Mouse (Mus musculus): ENCODE measurements at regions not wholly inside any gene's neighbourhood (a gene's known extent, or its start where the extent isn't known, plus 50 kb on each side); places are given as distances from the start of the nearest gene placed in this dataset.

GRCm38 (mm10) chr6:143595486-143595885, 428.5 kb downstream of the Etnk1 start:
- Histone ChIP-seq H3K9me3 (ENCODE audit: control insufficient read depth) (no peaks in the 10 kb centered on the region), H3K4me3 (ENCODE audit: low read depth, low read length) (no peak overlapping the region), H3K36me3 (ENCODE audit: control insufficient read depth, insufficient read depth) (no peaks in the 10 kb centered on the region), H3K27ac (ENCODE audit: low read depth, low read length) (no peak overlapping the region), H3K4me1 (replicated peaks; ENCODE audit: control insufficient read depth, insufficient read depth, low read length) (no peaks in the 10 kb centered on the region), H3K9ac (ENCODE audit: low read depth, low read length) (no peak overlapping the region), H3K27me3 (replicated peaks; ENCODE audit: control insufficient read depth, insufficient read depth, low read length) (no peaks in the 10 kb centered on the region), H3K4me2 (replicated peaks; ENCODE audit: low read depth) (no peak overlapping the region)
- ATAC-seq: no peak
- no peak for TF ChIP-seq CTCF (IDR thresholded peaks at IDR 0.05; ENCODE audit: low read depth)
- 67% methylated on average over 2 of the region's 2 CpGs for WGBS

GRCm38 (mm10) chr6:143597414-143597813, 430.4 kb downstream of the Etnk1 start:
- H3K9ac ChIP-seq (ENCODE audit: low read depth, low read length): no peak overlapping the region
- TF ChIP-seq CTCF (IDR thresholded peaks at IDR 0.05; ENCODE audit: low read depth): no peak
- WGBS: 80% methylated on average over 3 of the region's 3 CpGs
- H3K27me3 ChIP-seq (replicated peaks; ENCODE audit: control insufficient read depth, insufficient read depth, low read length): no peaks in the 10 kb centered on the region
- no peaks in the 10 kb centered on the region for H3K4me1 ChIP-seq (replicated peaks; ENCODE audit: control insufficient read depth, insufficient read depth, low read length)
- no peak overlapping the region for H3K4me2 ChIP-seq (replicated peaks; ENCODE audit: low read depth)
- no peaks in the 10 kb centered on the region for H3K36me3 ChIP-seq (ENCODE audit: control insufficient read depth, insufficient read depth)
- no peak overlapping the region for H3K27ac ChIP-seq (ENCODE audit: low read depth, low read length)
- H3K4me3 ChIP-seq (ENCODE audit: low read depth, low read length): no peak overlapping the region
- ATAC-seq: no peak
- no peaks in the 10 kb centered on the region for H3K9me3 ChIP-seq (ENCODE audit: control insufficient read depth)

- H3K4me3 ChIP-seq (ENCODE audit: low read depth, low read length): no peak overlapping the region
- H3K27ac ChIP-seq (ENCODE audit: low read depth, low read length): no peak overlapping the region
- ATAC-seq: no peak
- no peak for TF ChIP-seq CTCF (IDR thresholded peaks at IDR 0.05; ENCODE audit: low read depth)
- H3K4me1 ChIP-seq (replicated peaks; ENCODE audit: control insufficient read depth, insufficient read depth, low read length): no peaks in the 10 kb centered on the region
- H3K27me3 ChIP-seq (replicated peaks; ENCODE audit: control insufficient read depth, insufficient read depth, low read length): no peaks in the 10 kb centered on the region
- no peaks in the 10 kb centered on the region for H3K9me3 ChIP-seq (ENCODE audit: control insufficient read depth)
- no peak overlapping the region for H3K9ac ChIP-seq (ENCODE audit: low read depth, low read length)
- H3K4me2 ChIP-seq (replicated peaks; ENCODE audit: low read depth): no peak overlapping the region
- 39% methylated on average over 4 of the region's 4 CpGs for WGBS
- no peaks in the 10 kb centered on the region for H3K36me3 ChIP-seq (ENCODE audit: control insufficient read depth, insufficient read depth)
Observed at GRCm38 (mm10) chr6:143598916-143599315, 431.9 kb downstream of the Etnk1 start.

GRCm38 (mm10) chr6:143609100-143609499, 442.1 kb downstream of the Etnk1 start:
- no peak overlapping the region for H3K27ac ChIP-seq (ENCODE audit: low read depth, low read length)
- no peaks in the 10 kb centered on the region for H3K36me3 ChIP-seq (ENCODE audit: control insufficient read depth, insufficient read depth)
- H3K4me2 ChIP-seq (replicated peaks; ENCODE audit: low read depth): no peak overlapping the region
- no peak overlapping the region for H3K4me3 ChIP-seq (ENCODE audit: low read depth, low read length)
- H3K27me3 ChIP-seq (replicated peaks; ENCODE audit: control insufficient read depth, insufficient read depth, low read length): no peaks in the 10 kb centered on the region
- peak; percentile 84 for TF ChIP-seq CTCF (IDR thresholded peaks at IDR 0.05; ENCODE audit: low read depth)
- WGBS: 84% methylated on average over 1 of the region's 1 CpGs
- 0 out of 2 replicates have a peak, but pooled peaks have one; percentile 43 for ATAC-seq
- H3K4me1 ChIP-seq (replicated peaks; ENCODE audit: control insufficient read depth, insufficient read depth, low read length): no peaks in the 10 kb centered on the region
- H3K9me3 ChIP-seq (ENCODE audit: control insufficient read depth): no peaks in the 10 kb centered on the region
- H3K9ac ChIP-seq (ENCODE audit: low read depth, low read length): no peak overlapping the region

GRCm38 (mm10) chr6:143612966-143613365, 445.9 kb downstream of the Etnk1 start:
- no peak for ATAC-seq
- no peaks in the 10 kb centered on the region for H3K9me3 ChIP-seq (ENCODE audit: control insufficient read depth)
- H3K4me2 ChIP-seq (replicated peaks; ENCODE audit: low read depth): no peak overlapping the region
- H3K36me3 ChIP-seq (ENCODE audit: control insufficient read depth, insufficient read depth): no peaks in the 10 kb centered on the region
- no peaks in the 10 kb centered on the region for H3K4me1 ChIP-seq (replicated peaks; ENCODE audit: control insufficient read depth, insufficient read depth, low read length)
- H3K27ac ChIP-seq (ENCODE audit: low read depth, low read length): no peak overlapping the region
- 77% methylated on average over 10 of the region's 10 CpGs for WGBS
- TF ChIP-seq CTCF (IDR thresholded peaks at IDR 0.05; ENCODE audit: low read depth): no peak
- no peak overlapping the region for H3K9ac ChIP-seq (ENCODE audit: low read depth, low read length)
- H3K4me3 ChIP-seq (ENCODE audit: low read depth, low read length): no peak overlapping the region
- no peaks in the 10 kb centered on the region for H3K27me3 ChIP-seq (replicated peaks; ENCODE audit: control insufficient read depth, insufficient read depth, low read length)

GRCm38 (mm10) chr6:143614431-143614987, 447.5 kb downstream of the Etnk1 start:
- Histone ChIP-seq H3K4me1 (replicated peaks; ENCODE audit: control insufficient read depth, insufficient read depth, low read length) (no peaks in the 10 kb centered on the region), H3K4me3 (ENCODE audit: low read depth, low read length) (no peak overlapping the region), H3K9me3 (ENCODE audit: control insufficient read depth) (no peaks in the 10 kb centered on the region), H3K9ac (ENCODE audit: low read depth, low read length) (no peak overlapping the region), H3K4me2 (replicated peaks; ENCODE audit: low read depth) (no peak overlapping the region), H3K27me3 (replicated peaks; ENCODE audit: control insufficient read depth, insufficient read depth, low read length) (no peaks in the 10 kb centered on the region), H3K36me3 (ENCODE audit: control insufficient read depth, insufficient read depth) (no peaks in the 10 kb centered on the region), H3K27ac (ENCODE audit: low read depth, low read length) (no peak overlapping the region)
- WGBS: 75% methylated on average over 11 of the region's 11 CpGs
- no peak for TF ChIP-seq CTCF (IDR thresholded peaks at IDR 0.05; ENCODE audit: low read depth)
- no peak for ATAC-seq

- no peaks in the 10 kb centered on the region for H3K27me3 ChIP-seq (replicated peaks; ENCODE audit: control insufficient read depth, insufficient read depth, low read length)
- H3K36me3 ChIP-seq (ENCODE audit: control insufficient read depth, insufficient read depth): no peaks in the 10 kb centered on the region
- H3K4me1 ChIP-seq (replicated peaks; ENCODE audit: control insufficient read depth, insufficient read depth, low read length): no peaks in the 10 kb centered on the region
- H3K4me2 ChIP-seq (replicated peaks; ENCODE audit: low read depth): no peak overlapping the region
- no peak for ATAC-seq
- no peak overlapping the region for H3K27ac ChIP-seq (ENCODE audit: low read depth, low read length)
- no peak overlapping the region for H3K9ac ChIP-seq (ENCODE audit: low read depth, low read length)
- WGBS: 71% methylated on average over 8 of the region's 8 CpGs
- no peaks in the 10 kb centered on the region for H3K9me3 ChIP-seq (ENCODE audit: control insufficient read depth)
- TF ChIP-seq CTCF (IDR thresholded peaks at IDR 0.05; ENCODE audit: low read depth): no peak
- H3K4me3 ChIP-seq (ENCODE audit: low read depth, low read length): no peak overlapping the region
Observed at GRCm38 (mm10) chr6:143615361-143615760, 448.3 kb downstream of the Etnk1 start.

Measured in intestine, postnatal 0 days (tissue).